Mouse (Mus musculus) layer of hippocampus, postnatal 14 days (tissue): ENCODE data around the gene Kcnq4. TPM values are rescaled to one million over a fixed set of nuclear protein-coding genes. Genes with fewer than 3 reads are reported as not detected.

Source experiments
- DNase-seq, 2 experiments: peaks; one replicate each; pipeline ENCODE4 v3.0.0; 2021 to 2022; ENCODE audit warnings: low spot score in 2 of 2, mixed read lengths in 1 of 2
- long read RNA-seq, 2 experiments: library from polyadenylated mRNA; stranded (forward); transcript quantifications; one replicate each; pipeline ENCODE4 v2.0.0; 2021
- total RNA-seq, 2 experiments: library from RNA; stranded (reverse); gene quantifications; 2 replicates each; pipeline ENCODE4 v1.2.3; 2021

Kcnq4 gene
- 1 to 10 TPM; 7.4 TPM for total RNA-seq
- long read RNA-seq, experiment 1, partial matches to known transcripts = 2 of 10 reads
- long read RNA-seq, experiment 1, other reads (novel, unspliced or antisense) = 5 of 10 reads
- long read RNA-seq, experiment 2, partial matches to known transcripts = 3 of 17 reads
- long read RNA-seq, experiment 2, other reads (novel, unspliced or antisense) = 11 of 17 reads

DNA sequence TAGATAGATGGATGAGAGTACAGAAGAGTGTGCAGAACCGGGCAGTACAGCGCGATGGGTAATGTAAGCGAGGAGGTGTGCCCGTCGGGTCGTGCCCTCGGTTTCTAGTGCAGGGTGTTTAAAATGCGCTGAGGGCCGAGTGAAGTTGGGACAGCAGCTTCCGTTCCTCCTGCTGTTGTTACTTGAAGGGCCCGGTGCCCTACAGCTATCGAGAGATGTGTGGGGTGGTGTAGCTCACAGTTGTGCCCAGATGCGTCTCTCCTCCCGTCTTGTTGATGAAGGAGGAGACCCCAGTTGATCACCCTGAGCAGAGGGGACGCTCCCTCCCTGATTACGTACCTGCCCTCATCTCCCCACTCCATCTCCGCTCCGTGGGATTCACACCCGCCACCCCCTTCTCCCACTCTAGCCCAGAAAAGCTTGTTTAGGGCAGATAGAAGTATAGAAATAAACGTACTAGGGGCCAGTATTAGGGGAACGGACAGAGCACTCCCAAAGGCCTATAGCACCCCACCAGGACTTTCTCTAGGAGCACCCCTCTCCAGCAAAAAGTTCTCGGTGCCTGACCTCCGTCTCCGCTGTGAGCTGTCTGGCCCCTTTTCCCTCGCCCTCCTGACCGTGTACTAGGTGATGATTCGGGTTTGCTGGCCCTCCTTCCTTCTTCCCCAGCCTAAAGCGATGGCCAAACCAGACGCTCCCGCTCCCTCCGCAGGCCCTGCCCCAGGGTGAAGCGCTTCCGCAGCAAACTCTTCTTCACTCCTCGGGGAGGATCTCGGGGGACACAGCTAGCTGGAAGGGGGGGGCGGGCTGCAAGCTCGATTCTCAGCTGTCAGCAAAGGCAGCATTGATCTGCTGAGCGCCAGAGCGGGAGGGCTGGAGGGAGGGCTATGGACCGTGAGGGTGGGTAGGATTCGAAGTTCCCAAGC lies at the start of gene Kcnq4:
Gene Kcnq4 (minus strand): TSS at position 672 of the 926 bp plus-strand sequence.
- DNase-seq = no peak

GRCm38 (mm10) chr4:120796687-120797086 lies 48.3 kb upstream of the Kcnq4 start:
- DNase-seq = no peak

GRCm38 (mm10) chr4:120795646-120796045 lies 47.2 kb upstream of the Kcnq4 start:
- DNase-seq = no peak

DNA sequence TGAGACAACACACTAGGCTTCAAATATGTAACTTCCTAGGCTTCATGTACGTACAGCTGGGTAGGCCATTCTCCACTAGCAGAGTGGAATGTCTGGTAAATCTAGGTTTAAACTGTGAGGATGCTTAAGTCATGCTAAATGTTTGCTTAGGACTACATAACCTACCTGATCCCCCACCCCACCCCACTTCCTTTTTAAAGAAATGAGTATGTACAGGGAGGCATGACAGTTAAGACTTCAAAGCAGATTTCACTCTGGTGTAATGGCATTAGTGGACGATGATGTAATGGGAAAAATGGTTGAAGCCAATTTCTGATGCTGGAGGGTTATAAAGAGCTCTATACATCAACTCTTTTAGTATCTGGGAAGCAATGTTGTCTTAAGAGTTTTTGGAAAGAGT lies 44.5 kb upstream of the Kcnq4 start:
- no peak for DNase-seq

- no peak for DNase-seq
These were observed 41.6 kb upstream of the Kcnq4 start for GRCm38 (mm10) chr4:120790027-120790426.

GRCm38 (mm10) chr4:120755801-120756200 lies 7.4 kb upstream of the Kcnq4 start:
- no peak for DNase-seq

DNA sequence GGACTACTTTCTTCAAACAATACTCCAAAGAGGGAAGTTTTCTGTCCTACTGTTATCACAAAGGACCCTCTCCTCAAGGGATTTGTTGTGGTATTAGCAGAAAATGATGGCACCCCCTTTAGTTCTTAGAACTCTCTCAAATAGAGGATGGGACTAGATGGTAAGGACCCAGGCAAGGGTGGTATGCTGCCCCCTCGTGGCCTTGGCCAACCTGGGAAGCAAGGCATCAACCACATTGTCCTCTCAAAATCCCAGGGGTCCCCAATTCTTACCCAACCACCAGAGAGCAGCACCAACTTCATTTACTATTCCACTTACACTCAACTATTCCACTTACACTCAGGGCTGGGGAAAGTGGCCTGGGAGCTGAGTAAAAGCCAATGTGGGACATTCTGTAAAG lies 6.9 kb upstream of the Kcnq4 start:
- DNase-seq = peak; percentile 71 to 84

DNA sequence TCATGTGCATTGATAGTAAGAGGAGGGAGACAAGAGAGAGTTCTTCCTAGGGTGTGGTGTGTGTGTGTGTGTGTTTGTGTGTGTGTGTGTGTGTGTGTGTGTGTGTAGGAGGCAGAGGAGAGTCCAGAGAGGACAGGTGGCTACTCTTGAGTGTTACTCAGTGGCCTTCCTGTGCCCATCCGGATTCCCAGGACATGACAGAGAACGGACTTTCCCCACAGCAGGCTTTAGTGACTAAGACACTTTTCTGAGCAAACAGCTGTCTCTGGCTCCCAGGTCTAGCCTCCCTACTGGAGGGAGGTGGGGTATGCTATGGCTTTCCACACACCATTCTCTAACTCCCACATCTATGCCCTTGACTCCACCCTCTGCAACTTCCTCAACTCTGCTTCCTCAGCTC lies 1.2 kb upstream of the Kcnq4 start:
- DNase-seq = no peak

DNA sequence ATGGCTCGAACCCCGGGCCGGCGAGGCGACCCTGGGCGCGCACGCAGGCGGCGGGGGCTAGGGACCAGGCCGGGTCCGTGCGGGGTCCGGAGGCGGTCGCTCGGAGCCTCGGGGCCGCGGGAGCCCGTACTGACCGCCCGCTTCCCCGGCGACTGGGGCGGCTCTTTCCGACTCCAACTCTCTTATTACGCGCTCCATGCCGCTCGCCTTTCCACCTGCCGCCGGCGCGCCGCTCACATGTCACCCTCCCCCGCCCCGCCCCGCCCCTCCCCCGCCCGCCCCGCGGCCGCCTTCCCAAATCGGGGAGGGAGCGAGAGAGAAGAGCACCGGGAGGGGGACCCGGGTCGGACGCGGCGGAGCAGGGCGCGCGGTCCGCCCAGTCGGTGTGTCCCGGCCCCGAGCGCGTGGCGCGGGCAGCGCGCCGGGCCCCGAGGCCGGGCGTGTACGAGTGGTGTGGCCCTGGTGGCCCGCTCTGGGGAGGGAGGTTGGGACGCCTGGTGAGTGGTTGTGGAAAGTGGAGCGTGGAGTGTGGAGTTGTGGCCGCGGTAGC lies 1.1 kb downstream of the Kcnq4 start:
- DNase-seq = no peak

DNA sequence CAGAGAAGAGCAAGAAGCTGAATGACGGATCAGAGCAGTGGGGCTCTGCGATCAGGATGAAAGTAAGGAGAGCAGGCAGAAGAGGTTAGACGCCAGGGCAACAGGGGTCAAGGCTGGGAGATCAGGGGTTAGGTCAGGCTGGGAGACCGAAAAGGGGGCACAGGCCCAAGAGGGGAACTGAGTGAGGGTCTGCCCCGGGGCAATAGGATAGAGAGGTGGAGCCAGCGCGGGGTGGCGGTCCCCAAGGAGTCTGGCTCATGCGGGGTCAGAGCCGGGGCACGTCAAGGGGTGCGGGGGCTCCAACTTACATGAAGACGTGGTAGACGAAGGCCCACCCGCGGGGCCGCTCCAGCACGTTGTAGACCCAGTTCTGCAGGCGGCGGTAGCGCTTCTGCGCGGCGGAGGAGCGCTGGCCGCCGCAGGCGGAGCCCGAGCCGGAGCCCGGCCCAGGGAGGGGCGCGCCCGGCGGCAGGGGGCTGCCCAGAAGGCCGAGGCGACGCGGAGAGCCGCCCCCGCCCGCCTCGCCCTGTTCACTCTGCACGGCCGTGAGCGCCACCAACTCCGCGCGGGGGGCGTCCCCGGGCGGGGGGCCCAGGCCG lies 1.8 kb downstream of the Kcnq4 start:
- DNase-seq = no peak

DNA sequence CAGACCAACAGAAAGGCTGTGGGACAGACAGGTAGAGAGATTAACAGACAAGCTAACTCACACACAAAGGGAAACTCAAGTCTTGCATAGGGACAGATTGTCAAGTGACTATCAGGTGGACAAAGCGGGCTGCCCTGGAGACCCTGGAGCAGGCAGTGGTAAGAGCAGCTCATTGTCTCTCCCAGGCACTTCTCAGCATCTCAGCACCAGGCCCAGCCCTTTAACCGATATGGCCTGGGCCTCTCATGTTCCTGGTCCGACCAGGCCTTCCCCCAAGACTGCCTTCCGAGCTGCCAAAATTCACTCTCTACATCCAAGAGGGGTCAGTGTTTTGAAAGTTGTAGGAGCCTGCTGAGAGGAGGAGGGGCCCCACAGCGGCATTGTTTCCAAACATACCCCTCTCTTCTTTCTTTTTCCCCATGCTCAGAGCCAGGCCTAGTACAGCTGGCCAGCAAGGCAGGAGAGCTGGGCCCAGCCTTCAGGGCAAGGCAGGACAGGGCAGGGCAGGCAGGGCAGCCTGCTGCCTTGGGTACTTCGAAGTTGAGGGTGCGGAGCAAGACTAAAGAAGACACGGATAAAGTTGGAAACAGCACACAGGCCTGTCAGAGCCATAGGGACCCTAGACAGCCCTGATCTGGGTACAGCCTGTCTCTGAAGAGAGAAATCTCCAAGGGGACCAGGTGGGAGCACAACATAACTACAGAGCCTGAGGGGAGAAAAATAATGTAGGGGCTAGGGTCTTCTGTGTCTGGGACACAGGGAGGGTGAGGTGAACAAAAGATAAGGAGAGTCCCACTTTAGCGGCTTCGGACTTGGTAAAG lies 2.5 kb downstream of the Kcnq4 start:
- peak in 1 of 2 experiments; percentile 22 for DNase-seq

DNA sequence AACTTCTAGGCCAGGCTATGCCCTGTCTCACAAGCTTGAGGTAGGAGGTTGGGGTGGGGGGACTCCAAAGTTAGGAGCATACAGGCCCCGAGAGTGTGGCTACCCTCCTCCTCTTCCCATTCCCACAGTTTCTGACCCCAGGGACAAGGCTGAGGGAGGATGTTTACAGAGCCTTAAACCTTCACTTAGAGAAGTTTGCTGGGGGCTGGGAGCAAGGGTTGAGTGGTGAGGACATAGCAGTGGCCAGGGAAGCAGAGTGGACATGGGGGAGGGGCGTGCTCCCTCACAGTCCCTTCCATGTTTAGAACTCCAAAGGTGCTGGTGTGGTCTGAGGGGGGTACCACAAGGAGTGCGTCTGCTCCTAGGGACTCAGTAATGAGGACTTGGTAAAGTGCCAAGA lies 4.8 kb downstream of the Kcnq4 start:
- no peak for DNase-seq

DNA sequence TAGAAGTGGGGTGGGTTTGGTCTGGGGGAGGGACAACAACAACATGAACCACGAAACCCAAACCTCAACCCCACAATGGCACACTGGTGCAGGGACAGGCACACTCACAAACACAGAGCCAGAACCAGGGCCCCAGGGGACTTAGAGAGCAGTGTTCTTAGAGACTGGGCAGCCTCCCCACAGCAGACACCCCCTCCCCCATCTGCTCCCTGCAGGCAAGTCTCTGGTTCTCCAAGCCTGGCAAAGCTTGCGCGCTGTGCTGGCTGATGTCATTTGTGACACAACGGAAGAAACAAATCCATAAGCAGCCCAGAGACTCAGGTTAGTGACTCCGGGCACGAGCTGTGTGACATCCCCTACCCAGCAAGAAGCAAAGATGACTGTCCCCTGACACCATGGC lies 7.1 kb downstream of the Kcnq4 start:
- DNase-seq = peak; percentile 35 to 53

GRCm38 (mm10) chr4:120734012-120734622 lies 14.3 kb downstream of the Kcnq4 start:
- no peak for DNase-seq

DNA sequence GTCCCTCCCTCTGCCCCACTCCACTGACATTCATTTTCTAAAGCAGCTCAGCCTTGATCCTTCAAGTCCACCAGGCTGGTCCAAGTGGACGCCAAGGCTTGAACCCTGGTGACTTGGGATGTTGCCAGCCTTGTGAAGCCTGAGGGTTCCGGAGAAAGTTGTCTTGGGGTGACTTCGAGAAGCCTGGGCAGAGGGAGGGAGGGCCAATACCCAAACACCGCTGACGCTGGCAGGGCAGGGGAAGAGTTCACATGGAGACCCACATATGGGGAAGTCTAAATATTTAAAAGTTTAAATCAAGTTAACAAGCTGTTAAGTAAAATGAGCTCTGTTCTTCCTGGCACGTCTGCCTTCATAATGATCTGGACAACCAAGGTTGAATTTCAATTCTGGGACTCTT lies 15.7 kb downstream of the Kcnq4 start:
- no peak for DNase-seq

DNA sequence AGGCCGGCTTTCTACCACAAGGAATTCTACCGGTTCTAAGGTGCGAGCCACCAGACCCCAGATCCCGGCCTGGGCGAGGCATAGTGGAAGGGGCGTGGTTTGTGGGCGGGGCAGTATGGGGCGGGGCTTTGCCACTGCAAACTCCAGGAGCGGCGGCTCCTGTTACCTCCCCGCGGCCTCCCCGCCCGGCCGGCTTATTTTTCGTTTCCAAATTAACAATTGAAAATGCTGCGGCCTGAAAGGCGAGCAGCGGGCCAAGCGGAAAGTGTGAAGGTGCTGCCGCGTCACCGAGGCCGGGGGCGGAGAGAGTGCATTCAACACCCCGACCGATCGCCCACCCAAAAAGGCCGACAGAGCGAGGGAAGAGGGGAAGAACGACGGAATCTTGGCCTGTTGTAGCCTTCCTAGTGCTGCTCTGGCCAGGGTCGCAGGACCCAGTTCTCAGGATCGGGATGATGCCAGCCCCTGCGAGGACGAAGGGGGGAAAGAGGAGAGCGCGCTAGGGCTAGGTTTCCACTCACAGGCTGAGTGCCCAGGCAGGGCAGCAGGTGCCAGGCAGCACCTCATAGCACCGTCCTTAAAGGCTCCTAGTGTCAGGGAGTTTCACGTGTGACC lies 17.3 kb downstream of the Kcnq4 start:
- DNase-seq = peak in 1 of 2 experiments; percentile 31

- no peak for DNase-seq
These were observed 17.8 kb downstream of the Kcnq4 start for GRCm38 (mm10) chr4:120730574-120730973.

DNA sequence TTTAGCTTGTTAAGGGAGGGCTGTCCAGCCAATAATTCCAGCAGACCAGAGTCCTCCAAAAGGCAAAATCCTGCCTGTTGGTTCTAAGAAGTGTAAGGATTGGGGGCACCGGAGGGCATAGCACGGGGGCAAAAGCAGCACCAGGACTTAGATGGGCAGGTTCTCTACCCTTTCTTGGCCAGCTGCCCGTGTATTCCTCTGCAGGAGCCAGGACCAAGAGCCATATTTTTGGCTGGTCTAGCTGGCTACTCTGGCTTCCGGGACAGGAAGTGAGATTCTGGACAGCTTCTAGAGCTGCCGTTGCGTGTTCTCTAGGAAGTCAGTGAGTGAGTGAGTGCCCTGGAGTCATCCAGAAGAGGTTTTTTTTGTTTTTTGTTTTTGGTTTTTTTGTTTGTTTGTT lies 18.3 kb downstream of the Kcnq4 start:
- DNase-seq = no peak

GRCm38 (mm10) chr4:120729441-120729840 lies 19.0 kb downstream of the Kcnq4 start:
- no peak for DNase-seq

DNA sequence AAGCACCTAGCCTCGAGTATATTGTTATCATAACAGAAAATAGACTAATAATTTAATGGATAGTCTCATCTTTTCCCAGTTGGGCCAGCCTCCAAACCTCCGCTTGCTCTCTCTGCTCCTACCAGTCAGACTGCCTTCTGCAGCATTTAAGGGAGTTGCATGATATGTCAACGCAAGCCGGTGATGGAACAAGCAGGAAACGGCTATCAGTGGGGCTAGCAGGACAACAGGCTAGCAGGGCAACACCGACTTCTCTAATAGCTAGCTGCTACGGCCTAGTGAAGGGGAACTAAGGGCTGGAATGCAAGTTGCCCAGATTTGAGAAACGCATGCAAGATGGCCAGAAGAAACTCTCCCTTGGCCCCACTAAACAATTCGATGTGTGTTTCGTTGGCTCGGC lies 20.6 kb downstream of the Kcnq4 start:
- no peak for DNase-seq
